ENCODE assay signal across 8 mouse cellular contexts in the genomic region with DNA sequence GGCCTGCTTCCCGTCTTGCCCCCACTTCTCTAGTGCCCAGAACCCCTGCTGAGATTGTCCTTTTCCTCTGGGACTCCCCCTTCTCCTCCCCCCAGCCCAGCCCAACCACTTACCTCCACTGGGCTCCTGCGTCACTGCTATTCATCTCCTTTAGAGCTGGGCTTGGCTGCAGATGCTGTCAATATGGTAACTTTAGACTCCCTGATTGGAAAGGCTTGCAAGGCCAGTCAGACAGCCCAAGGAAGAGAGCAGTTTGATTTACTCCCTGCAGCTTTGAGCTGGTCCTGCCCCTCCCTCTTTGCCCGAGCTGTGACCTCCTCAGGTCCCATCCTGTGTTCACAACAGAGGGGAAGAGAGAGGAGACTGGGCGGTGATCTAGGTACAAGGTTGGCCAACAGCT.
DNase-seq lines count a peak whose midpoint lies in the region; ATAC-seq and TF ChIP-seq lines count a peak whose summit lies in the region.

No protein-coding gene starts in this region.

- no peaks in the 10 kb centered on the region for H3K36me3 ChIP-seq in heart, embryonic 13.5 days
- no peaks in the 10 kb centered on the region for H3K36me3 ChIP-seq in hindbrain, postnatal 0 days (ENCODE audit: insufficient read depth, low read length)
- H3K36me3 ChIP-seq in limb, embryonic 15.5 days: no peaks in the 10 kb centered on the region

- no peak overlapping the region for H3K4me3 ChIP-seq in heart, embryonic 13.5 days
- H3K4me3 ChIP-seq in brown adipose tissue, adult 24 weeks (ENCODE audit: insufficient read depth, low read depth, low read length): peak overlapping the region; percentile 42
- H3K4me3 ChIP-seq in hindbrain, postnatal 0 days (ENCODE audit: low read length): no peak overlapping the region
- H3K4me3 ChIP-seq in limb, embryonic 15.5 days: no peak overlapping the region

- no peak for ATAC-seq in heart, embryonic 13.5 days (ENCODE audit: extremely low read depth, insufficient number of reproducible peaks, low FRiP score, low TSS enrichment)
- ATAC-seq in hindbrain, postnatal 0 days: no peak
- ATAC-seq in limb, embryonic 15.5 days (ENCODE audit: insufficient number of reproducible peaks, low FRiP score, low TSS enrichment, low read depth): 0 out of 2 replicates have a peak, but pooled peaks have one; percentile 26

- H3K27me3 ChIP-seq in heart, embryonic 13.5 days (replicated peaks): no peaks in the 10 kb centered on the region
- H3K27me3 ChIP-seq in hindbrain, postnatal 0 days (ENCODE audit: insufficient read depth, low read length): no peaks in the 10 kb centered on the region
- H3K27me3 ChIP-seq in limb, embryonic 15.5 days: no peaks in the 10 kb centered on the region

- H3K9ac ChIP-seq in heart, embryonic 13.5 days: no peak overlapping the region
- no peak overlapping the region for H3K9ac ChIP-seq in hindbrain, postnatal 0 days (replicated peaks; ENCODE audit: low read length)
- no peak overlapping the region for H3K9ac ChIP-seq in limb, embryonic 15.5 days

- peaks cover 34% of the 10 kb centered on the region for H3K4me1 ChIP-seq in heart, embryonic 13.5 days
- peaks cover 46% of the 10 kb centered on the region for H3K4me1 ChIP-seq in brown adipose tissue, adult 24 weeks (ENCODE audit: control insufficient read depth, insufficient read depth, insufficient read length, low read length)
- H3K4me1 ChIP-seq in hindbrain, postnatal 0 days (ENCODE audit: insufficient read depth, low read length): peaks cover 6% of the 10 kb centered on the region
- peaks cover 49% of the 10 kb centered on the region for H3K4me1 ChIP-seq in limb, embryonic 15.5 days

- intact Hi-C loops in gastrocnemius, postnatal 14 days (cut with DNase I; ENCODE audit: low total_unique reads): loop anchor here (10.0 kb wide), 1 partner anchor 286 kb away; no protein-coding TSS in a partner anchor

- H3K27ac ChIP-seq in heart, embryonic 13.5 days (replicated peaks): peak overlapping the region; percentile 33
- H3K27ac ChIP-seq in brown adipose tissue, adult 24 weeks (replicated peaks; ENCODE audit: low read depth, low read length): peak overlapping the region; percentile 87
- H3K27ac ChIP-seq in hindbrain, postnatal 0 days: no peak overlapping the region
- H3K27ac ChIP-seq in limb, embryonic 15.5 days: peak overlapping the region; percentile 77

- TF ChIP-seq CTCF in hindbrain, postnatal 0 days (IDR thresholded peaks at IDR 0.05; ENCODE audit: low read depth): no peak

- WGBS in heart, embryonic 13.5 days: 34% methylated on average over 4 of the region's 4 CpGs
- WGBS in hindbrain, postnatal 0 days: 43% methylated on average over 4 of the region's 4 CpGs
- 26% methylated on average over 4 of the region's 4 CpGs for WGBS in limb, embryonic 15.5 days

- H3K4me2 ChIP-seq in heart, embryonic 13.5 days: no peak overlapping the region
- H3K4me2 ChIP-seq in hindbrain, postnatal 0 days (ENCODE audit: low read depth, low read length): no peak overlapping the region
- no peak overlapping the region for H3K4me2 ChIP-seq in limb, embryonic 15.5 days

- no peaks in the 10 kb centered on the region for H3K9me3 ChIP-seq in heart, embryonic 13.5 days
- H3K9me3 ChIP-seq in hindbrain, postnatal 0 days (ENCODE audit: low read length): no peaks in the 10 kb centered on the region
- no peaks in the 10 kb centered on the region for H3K9me3 ChIP-seq in limb, embryonic 15.5 days

- no peak for DNase-seq in heart, adult 9 months (ENCODE audit: low spot score in 2 of 2)
- peak; percentile 39 for DNase-seq in hindbrain, postnatal 0 days (ENCODE audit: low spot score)
- DNase-seq in cerebellum, adult 18-20 months: no peak
- no peak for DNase-seq in gastrocnemius, postnatal 14 days
- DNase-seq in thymus, postnatal 36 days: no peak
